Mouse (Mus musculus): Measurements from ENCODE around the gene Ntn1. TPM values are rescaled to one million over a fixed set of nuclear protein-coding genes. Genes with fewer than 3 reads are reported as not detected.

Gene Ntn1
- total RNA-seq, 1 experiment from 2014 or later, result not detected

GRCm38 (mm10) chr11:68301660-68302059, 99.0 kb downstream of the Ntn1 start:
- no peak for ATAC-seq (replicated peaks; ENCODE audit: insufficient number of reproducible peaks, low FRiP score, low TSS enrichment, poor library complexity, severe bottlenecking)

GRCm38 (mm10) chr11:68295474-68295873, 105.1 kb downstream of the Ntn1 start:
- ATAC-seq (replicated peaks; ENCODE audit: insufficient number of reproducible peaks, low FRiP score, low TSS enrichment, poor library complexity, severe bottlenecking), result no peak

DNA sequence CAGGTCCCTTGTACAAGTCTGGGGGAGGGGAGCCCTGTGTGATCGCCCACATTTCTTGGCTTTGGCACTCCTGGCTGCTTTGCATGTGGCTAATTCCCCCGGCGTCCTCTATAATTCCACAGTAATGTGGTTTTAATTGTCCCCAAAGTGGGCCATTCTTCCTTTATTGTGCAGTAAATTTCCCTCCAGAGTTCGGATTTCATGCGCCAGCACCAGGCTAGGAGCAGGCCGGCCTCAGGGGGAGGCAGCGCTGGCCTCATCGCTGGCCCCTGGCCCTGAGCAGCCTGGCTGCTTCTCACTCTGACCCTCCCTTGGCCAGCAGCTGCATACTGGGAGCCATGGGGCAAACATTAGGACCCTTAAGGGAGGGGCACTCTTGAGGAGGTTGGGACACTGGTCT, 110.0 kb downstream of the Ntn1 start:
- no peak for ATAC-seq (replicated peaks; ENCODE audit: insufficient number of reproducible peaks, low FRiP score, low TSS enrichment, poor library complexity, severe bottlenecking)

DNA sequence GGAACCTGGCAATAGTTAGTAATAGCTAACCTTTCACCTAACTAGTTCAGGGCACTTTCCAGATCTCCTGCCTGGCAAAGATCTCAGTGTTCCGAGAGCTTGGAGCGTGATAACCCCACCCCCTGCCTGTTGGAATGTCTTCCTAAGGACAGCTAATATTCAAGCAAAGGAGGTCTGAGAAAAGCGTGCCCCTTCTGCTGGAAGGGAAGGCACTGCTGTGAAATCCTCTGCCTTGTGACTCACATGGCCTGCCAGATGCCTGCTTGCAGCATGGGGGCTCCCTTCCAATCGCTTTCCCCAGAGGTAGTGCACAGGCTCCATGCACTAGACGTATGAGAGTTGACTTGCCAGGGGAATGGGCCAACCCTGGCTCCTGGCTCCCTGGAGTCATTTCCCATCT, 113.3 kb downstream of the Ntn1 start:
- no peak for ATAC-seq (replicated peaks; ENCODE audit: insufficient number of reproducible peaks, low FRiP score, low TSS enrichment, poor library complexity, severe bottlenecking)

DNA sequence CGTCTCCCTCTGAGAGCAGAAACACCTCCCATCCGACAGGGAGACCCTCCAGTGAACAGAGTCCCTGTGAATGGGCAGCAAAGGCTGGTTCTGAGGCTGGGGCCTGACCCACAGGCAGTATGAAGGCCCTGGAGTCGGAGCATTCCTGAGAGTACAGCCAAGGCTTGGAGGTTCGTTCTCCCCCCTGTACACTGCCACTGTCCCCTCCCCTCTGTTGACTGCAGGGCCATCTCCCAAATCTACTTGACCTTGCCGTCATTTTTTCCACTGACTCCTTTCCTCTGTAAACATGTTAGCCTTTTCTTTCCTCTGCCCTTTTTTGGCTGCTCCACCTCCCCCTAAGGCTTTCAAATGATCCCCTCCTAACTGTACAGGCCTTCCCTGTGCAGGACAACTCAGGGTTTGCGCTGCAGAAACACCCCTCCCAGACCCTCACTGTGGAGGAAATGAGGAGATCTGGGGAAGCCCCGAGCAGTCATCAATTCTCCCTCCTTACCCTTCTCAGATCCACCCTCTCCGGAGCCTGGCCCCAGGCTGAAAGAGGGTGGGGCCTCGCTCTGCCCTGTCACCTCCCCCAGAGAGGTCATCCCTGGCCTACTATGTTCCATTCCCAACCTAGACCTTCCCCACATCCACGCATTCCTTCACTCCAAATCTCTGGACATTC, 114.3 kb downstream of the Ntn1 start:
- no peak for ATAC-seq (replicated peaks; ENCODE audit: insufficient number of reproducible peaks, low FRiP score, low TSS enrichment, poor library complexity, severe bottlenecking)

DNA sequence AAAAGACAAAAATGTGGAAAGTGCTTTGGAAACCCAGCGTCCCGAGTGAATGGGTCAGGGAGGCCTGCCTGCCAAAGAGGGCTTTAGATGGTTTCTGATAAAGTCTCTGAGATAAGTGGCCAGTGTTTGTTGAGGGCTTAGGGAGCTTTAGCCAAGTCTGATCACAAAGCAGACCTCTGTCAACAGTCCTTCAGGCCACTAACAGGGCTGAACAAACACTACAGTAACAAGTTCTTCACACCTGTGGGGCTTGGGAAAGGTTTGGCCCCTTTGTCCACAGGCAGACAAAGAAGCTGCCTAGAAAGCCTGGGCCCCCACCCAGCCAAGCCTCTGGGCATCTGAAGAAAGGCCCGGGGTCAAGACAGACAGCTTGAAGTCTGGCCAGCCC, 114.9 kb downstream of the Ntn1 start:
- no peak for ATAC-seq (replicated peaks; ENCODE audit: insufficient number of reproducible peaks, low FRiP score, low TSS enrichment, poor library complexity, severe bottlenecking)

- no peak for ATAC-seq (replicated peaks; ENCODE audit: insufficient number of reproducible peaks, low FRiP score, low TSS enrichment, poor library complexity, severe bottlenecking)
These were observed 120.6 kb downstream of the Ntn1 start for GRCm38 (mm10) chr11:68280001-68280510.

DNA sequence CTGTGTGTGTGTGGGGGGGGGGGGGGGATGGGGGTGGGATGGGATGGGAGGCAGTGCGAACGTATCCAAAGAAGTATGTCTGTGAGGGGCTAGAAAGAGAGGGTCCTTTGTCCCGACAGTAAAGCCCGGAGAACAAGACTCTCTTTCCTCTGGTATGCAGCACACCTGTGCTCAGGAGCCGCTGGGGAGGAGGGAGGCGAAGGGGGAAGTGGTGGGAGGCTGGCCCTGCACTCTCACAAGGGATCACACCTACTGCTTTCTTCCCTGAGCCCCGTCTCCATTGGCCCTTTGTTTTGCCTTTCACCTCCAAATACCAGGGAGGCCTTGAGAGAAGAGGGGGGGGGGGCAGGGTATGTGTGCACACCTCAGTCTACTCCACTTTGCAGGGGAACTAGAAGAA, 123.7 kb downstream of the Ntn1 start:
- ATAC-seq (replicated peaks; ENCODE audit: insufficient number of reproducible peaks, low FRiP score, low TSS enrichment, poor library complexity, severe bottlenecking), result no peak

- ATAC-seq (replicated peaks; ENCODE audit: insufficient number of reproducible peaks, low FRiP score, low TSS enrichment, poor library complexity, severe bottlenecking), result no peak
These were observed 126.3 kb downstream of the Ntn1 start for GRCm38 (mm10) chr11:68274331-68274811.

DNA sequence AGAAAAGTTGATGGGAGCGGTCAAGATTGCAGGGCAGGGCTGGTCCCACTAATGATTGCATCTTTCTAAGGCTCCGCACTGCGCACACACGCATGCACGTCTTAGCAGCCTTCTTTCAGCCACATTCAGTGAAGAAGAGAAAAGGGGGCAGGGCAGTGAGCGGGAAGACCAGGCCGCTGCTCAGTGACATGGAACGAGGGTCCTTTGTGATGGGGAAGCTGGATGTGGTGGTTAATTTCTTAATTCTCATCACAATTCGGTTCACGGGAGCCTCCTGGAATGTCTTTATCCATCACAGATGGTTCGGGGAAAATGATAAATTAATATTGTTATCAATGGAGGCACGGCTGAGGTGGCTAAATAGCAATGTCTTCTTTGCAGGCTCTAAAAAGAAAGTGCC, 126.8 kb downstream of the Ntn1 start:
- ATAC-seq (replicated peaks; ENCODE audit: insufficient number of reproducible peaks, low FRiP score, low TSS enrichment, poor library complexity, severe bottlenecking), result no peak

GRCm38 (mm10) chr11:68270730-68271467, 129.7 kb downstream of the Ntn1 start:
- no peak for ATAC-seq (replicated peaks; ENCODE audit: insufficient number of reproducible peaks, low FRiP score, low TSS enrichment, poor library complexity, severe bottlenecking)

GRCm38 (mm10) chr11:68264276-68264675, 136.3 kb downstream of the Ntn1 start:
- no peak for ATAC-seq (replicated peaks; ENCODE audit: insufficient number of reproducible peaks, low FRiP score, low TSS enrichment, poor library complexity, severe bottlenecking)

- no peak for ATAC-seq (replicated peaks; ENCODE audit: insufficient number of reproducible peaks, low FRiP score, low TSS enrichment, poor library complexity, severe bottlenecking)
These were observed 137.5 kb downstream of the Ntn1 start for GRCm38 (mm10) chr11:68263100-68263499.

- ATAC-seq (replicated peaks; ENCODE audit: insufficient number of reproducible peaks, low FRiP score, low TSS enrichment, poor library complexity, severe bottlenecking), result no peak
These were observed 139.3 kb downstream of the Ntn1 start for GRCm38 (mm10) chr11:68261162-68261892.

GRCm38 (mm10) chr11:68260399-68260798, 140.2 kb downstream of the Ntn1 start:
- ATAC-seq (replicated peaks; ENCODE audit: insufficient number of reproducible peaks, low FRiP score, low TSS enrichment, poor library complexity, severe bottlenecking), result no peak

DNA sequence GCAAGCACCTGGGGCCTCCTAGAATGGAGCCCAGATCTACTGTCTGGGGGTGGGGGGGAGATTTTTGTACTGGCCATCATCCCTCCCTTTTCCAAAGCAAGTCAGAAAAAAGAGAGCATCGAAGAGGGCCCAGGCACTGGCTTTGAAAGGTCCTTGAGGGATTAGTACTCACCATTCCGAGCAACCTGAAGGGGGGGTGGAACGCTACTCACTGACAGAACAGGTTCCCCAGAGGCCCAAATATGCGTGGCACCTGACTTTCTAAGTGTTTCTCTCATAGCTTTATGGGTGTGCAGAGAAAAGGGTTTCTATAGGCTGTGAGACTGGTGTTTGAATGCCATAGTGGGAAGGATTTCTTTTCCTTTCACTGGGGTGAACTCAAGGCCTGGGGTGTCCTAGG, 142.1 kb downstream of the Ntn1 start:
- no peak for ATAC-seq (replicated peaks; ENCODE audit: insufficient number of reproducible peaks, low FRiP score, low TSS enrichment, poor library complexity, severe bottlenecking)

DNA sequence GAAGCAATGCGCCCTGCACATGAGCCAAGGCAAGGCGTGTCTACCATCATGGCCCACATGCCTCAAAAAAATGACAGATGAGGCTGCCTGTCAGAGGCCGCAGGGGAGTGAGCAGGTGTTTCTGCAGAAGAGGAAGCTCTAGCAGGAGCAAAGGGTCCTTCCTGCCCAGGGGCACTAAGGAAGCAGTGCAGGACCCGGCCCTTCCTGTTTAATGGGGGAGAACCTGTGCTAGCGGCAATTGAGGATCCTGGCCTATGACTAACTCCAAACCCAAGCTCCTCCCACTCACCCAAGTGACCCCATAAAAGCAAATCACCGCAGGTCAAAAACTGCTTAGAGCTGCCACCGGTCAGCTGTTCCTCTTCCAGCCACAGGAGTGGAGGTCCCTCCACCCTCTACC, 147.1 kb downstream of the Ntn1 start:
- no peak for ATAC-seq (replicated peaks; ENCODE audit: insufficient number of reproducible peaks, low FRiP score, low TSS enrichment, poor library complexity, severe bottlenecking)

DNA sequence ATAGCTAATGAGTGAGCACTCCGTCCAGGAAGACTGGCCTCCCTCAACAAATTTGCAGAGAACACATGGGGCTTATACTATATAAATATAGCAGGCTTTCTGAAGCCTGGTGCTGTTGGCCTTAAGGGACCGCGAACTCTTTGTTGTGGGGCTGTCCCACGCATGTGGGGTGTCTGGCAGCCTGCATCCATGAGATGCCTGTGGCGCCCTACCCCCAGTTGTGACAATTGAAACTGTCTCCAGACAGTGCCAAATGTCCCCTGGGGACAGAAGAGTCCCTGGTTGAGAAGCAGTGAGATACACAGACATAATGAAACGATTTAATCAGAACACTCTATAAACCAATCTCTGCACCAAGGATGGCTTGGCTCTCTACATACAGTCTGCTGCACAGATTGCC, 150.5 kb downstream of the Ntn1 start:
- ATAC-seq (replicated peaks; ENCODE audit: insufficient number of reproducible peaks, low FRiP score, low TSS enrichment, poor library complexity, severe bottlenecking), result no peak

DNA sequence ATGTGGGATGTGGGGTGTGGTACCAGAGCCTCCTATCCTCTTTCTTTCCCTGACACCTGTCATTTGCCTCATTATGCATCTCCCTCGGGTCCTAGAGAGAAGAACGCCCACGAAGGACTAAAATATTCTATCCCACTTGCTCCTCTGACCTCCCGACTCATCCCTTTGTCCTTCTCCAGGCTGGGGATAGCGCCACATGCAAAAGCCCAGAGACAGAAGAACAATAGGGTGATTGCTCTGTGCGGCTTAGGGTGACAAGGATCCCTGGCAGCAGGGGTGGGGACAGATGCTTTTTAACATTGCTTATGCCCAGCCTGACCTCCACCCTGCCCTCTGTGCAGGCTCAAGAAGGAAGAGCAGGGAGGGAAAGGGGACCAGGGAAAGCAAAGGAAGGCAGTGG, 152.7 kb downstream of the Ntn1 start:
- no peak for ATAC-seq (replicated peaks; ENCODE audit: insufficient number of reproducible peaks, low FRiP score, low TSS enrichment, poor library complexity, severe bottlenecking)

DNA sequence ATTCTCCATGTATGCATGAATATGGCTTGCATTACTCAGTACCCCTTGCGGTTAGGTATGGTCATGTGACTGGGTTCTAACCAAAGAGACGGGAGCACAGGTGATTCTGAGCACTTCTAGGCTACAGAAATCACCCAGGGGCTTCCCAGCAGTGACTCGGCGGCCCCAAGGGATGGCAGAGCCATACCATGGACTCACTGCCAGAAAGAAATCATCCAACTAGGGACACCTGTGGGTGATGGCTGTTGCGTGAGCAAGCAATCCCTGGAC, 155.7 kb downstream of the Ntn1 start:
- no peak for ATAC-seq (replicated peaks; ENCODE audit: insufficient number of reproducible peaks, low FRiP score, low TSS enrichment, poor library complexity, severe bottlenecking)
